Mouse (Mus musculus) urinary bladder, postnatal 10 days (tissue): ENCODE measurements around the gene Acap3.

ENCODE experiments used
- DNase-seq: peaks from one replicate; pipeline ENCODE4 v3.0.0; 2022; ENCODE audit warnings: low spot score

The Acap3 gene

DNA sequence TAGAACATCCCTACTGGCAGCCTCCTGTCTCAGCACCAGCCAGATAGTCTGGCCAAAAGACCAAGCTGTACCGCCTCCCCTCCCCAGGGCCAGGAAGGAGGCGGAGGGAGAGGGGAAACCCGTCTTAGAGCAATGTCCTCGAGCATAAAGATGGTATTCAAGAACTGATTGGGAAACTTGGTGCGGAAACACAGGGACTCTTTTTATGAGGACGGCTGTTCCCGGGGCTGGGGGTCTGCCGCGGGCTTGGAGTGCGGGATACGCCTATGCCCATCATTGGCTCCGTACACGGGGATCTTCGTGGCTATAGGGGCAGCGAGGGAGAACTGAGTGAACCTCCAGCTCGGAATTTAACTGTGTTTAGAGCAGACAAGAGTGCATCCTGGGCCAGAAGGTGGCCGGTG is 51.4 kb downstream of the Acap3 start:
- DNase-seq: no peak

DNA sequence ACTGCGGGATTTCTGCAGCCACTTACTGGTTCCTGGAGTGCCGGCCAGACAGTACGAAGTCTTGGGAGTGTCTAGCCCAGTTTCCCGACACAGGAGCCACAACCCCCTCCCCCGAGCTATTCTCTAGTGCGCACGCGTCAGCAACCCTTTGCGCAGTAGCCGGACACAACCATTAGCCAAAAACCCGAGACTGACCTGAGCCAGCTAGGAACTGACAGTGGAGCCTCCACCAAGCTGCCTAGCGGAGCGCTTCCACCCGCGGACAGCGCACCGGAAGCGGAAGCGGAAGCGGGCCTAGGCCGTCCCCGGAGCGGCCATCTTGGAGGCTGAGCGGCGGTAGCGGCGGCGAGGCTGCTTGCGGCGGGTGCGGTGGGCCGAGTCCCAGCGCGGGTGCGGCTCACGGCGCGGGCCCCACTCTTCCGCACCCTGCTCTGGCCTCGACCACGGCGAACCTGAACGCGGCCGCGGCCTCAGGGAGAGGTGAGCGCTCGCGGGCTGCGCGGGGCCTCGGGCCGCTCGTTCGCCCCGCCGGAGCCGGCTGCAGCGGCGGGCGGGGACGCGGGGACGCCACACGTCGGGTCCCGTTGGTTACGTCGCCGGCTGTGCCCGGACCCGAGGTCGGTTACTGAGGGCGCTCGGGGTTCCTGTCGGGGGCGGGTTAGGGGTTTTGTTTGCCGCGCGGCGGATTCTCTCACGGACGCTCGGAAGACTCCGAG is 52.1 kb downstream of the Acap3 start, which contains the start of gene Ube2j2:
Gene Ube2j2 (plus strand): TSS at position 298 of the 716 bp plus-strand sequence.
- peak; percentile 82 for DNase-seq

DNA sequence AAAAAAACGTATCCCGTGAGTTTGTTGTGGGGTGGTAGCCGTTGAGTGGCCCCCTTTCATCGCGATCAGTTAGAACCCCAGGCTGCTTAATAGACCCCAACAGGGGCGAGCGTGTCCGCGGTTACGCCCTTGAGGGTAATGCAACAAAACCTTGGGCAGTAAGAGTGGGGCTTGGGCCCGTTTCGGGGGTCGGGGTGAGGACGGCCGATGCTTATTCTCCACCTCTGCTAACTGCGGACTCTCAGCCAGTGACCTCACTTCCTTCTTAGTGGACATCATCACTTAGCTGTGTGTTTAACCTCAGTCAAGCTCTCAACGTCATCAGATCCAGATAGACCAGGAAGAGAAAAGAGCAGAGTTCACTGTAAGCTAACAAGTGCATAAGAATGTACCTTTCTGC is 52.6 kb downstream of the Acap3 start:
- no peak for DNase-seq

DNA sequence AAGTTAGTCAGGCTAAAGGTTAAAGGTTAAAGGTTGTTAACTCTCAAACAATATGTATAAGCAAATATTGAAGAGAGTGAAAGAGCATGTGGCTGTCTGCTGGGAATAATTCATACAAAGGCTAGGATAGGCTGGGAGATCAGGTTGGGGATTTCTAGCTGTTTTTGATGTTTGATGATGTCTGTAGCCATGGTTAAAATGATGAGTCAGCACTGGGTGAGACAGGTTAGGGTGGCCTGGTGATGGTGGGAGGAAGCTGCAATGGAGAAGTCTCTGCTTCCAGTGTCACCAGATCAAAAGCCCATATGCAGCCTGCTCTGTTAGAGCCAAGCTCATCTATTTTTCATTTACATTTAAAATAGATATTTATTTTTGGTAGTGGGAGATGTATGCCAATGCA is 55.5 kb downstream of the Acap3 start:
- DNase-seq: no peak

DNA sequence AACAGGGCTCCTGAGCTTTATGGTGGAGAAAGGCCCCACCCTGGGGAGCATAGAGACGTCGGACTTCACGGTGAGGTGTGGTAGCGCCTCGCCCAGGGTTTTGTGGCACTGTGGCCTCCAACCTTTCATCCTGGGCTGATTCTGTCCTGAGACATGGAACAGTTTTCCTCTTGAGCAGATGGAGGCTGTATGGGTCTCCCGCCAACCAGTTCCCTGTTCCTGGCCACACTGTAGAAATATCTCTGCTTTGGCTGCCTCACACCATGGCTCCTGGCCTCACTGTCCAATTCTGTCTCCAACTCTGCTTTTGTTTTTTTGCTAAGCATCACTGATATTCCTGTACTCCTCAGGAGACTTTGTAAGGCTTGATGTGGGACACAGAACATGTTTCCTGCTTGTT is 63.9 kb downstream of the Acap3 start:
- no peak for DNase-seq
